8 mouse cellular contexts compared by ENCODE assay signal in genomic region chr6:8509961-8510863, GRCm38 (mm10). TPM values are rescaled to one million over a fixed set of nuclear protein-coding genes. Genes with fewer than 3 reads are reported as not detected.
A peak's percentile ranks its signal among the peaks of the same experiment; 100 is the strongest.
DNase-seq lines count a peak whose midpoint lies in the region; ATAC-seq and TF ChIP-seq lines count a peak whose summit lies in the region.

No protein-coding gene starts in this region.

- H3K9me3 ChIP-seq in hindbrain, embryonic 14.5 days (ENCODE audit: control insufficient read depth, low read length), result no peaks in the 10 kb centered on the region
- no peaks in the 10 kb centered on the region for H3K9me3 ChIP-seq in limb, embryonic 14.5 days (ENCODE audit: control insufficient read depth, low read length)

- no peak for TF ChIP-seq POLR2A in limb, embryonic 14.5 days (IDR thresholded peaks at IDR 0.05; ENCODE audit: borderline replicate concordance, extremely low read depth, insufficient read depth, insufficient read length)
- no peak for TF ChIP-seq POLR2A in myocyte (IDR thresholded peaks at IDR 0.05; ENCODE audit: insufficient read length, low read depth)

- peak overlapping the region; percentile 99 for H3K27ac ChIP-seq in hindbrain, embryonic 14.5 days
- H3K27ac ChIP-seq in limb, embryonic 14.5 days (replicated peaks; ENCODE audit: low read depth, low read length), result peak overlapping the region; percentile 97

- DNase-seq in right cerebral cortex, adult 18-20 months, result peak; percentile 27
- no peak for DNase-seq in right cerebral cortex, postnatal 36 days (ENCODE audit: low spot score in 2 of 2)
- peak; percentile 55 for DNase-seq in cerebellum, adult 8-10 months
- peak; percentile 18 to 30 for DNase-seq in frontal cortex, postnatal 36 days (ENCODE audit: low spot score in 2 of 2)
- peak; percentile 34 for DNase-seq in hindbrain, embryonic 14.5 days (ENCODE audit: low spot score)
- DNase-seq in limb, embryonic 14.5 days (ENCODE audit: low spot score), result no peak
- DNase-seq in thymus, adult 18-20 months, result peak; percentile 37 to 55

- peak overlapping the region; percentile 87 for H3K4me2 ChIP-seq in hindbrain, embryonic 14.5 days (replicated peaks)
- peak overlapping the region; percentile 69 for H3K4me2 ChIP-seq in limb, embryonic 14.5 days (replicated peaks; ENCODE audit: low read depth, low read length, severe bottlenecking)
- peak overlapping the region; percentile 84 for H3K4me2 ChIP-seq in myocyte (ENCODE audit: low read depth)

- peak overlapping the region; percentile 94 for H3K4me3 ChIP-seq in hindbrain, embryonic 14.5 days (replicated peaks; ENCODE audit: low read length)
- peak overlapping the region; percentile 90 for H3K4me3 ChIP-seq in limb, embryonic 14.5 days (replicated peaks; ENCODE audit: low read length)
- H3K4me3 ChIP-seq in myocyte, result peak overlapping the region; percentile 42

- peak overlapping the region; percentile 94 for H3ac ChIP-seq in myocyte (ENCODE audit: control insufficient read depth, insufficient read length)

- H3K4me1 ChIP-seq in hindbrain, embryonic 14.5 days (replicated peaks; ENCODE audit: control insufficient read depth, insufficient read depth, low read length), result peaks cover 25% of the 10 kb centered on the region
- peaks cover 23% of the 10 kb centered on the region for H3K4me1 ChIP-seq in limb, embryonic 14.5 days (ENCODE audit: control insufficient read depth, insufficient read depth, low read length)

- H3K36me3 ChIP-seq in hindbrain, embryonic 14.5 days (replicated peaks; ENCODE audit: control insufficient read depth, insufficient read depth), result no peaks in the 10 kb centered on the region
- H3K36me3 ChIP-seq in limb, embryonic 14.5 days (ENCODE audit: control insufficient read depth, insufficient read depth, low read length), result no peaks in the 10 kb centered on the region
- no peaks in the 10 kb centered on the region for H3K36me3 ChIP-seq in myocyte (ENCODE audit: control insufficient read depth, insufficient read depth)

- H3K27me3 ChIP-seq in hindbrain, embryonic 14.5 days (ENCODE audit: control insufficient read depth, insufficient read depth, low read length), result no peaks in the 10 kb centered on the region
- no peaks in the 10 kb centered on the region for H3K27me3 ChIP-seq in limb, embryonic 14.5 days (ENCODE audit: control insufficient read depth, insufficient read depth, low read length)
- H3K27me3 ChIP-seq in myocyte (ENCODE audit: control insufficient read depth, insufficient read depth, insufficient read length), result no peaks in the 10 kb centered on the region

- H3K9ac ChIP-seq in hindbrain, embryonic 14.5 days, result peak overlapping the region; percentile 96
- H3K9ac ChIP-seq in limb, embryonic 14.5 days (ENCODE audit: low read depth, low read length, severe bottlenecking), result peak overlapping the region; percentile 96

- H3K79me2 ChIP-seq in myocyte (ENCODE audit: control insufficient read depth, insufficient read depth), result peaks cover 7% of the 10 kb centered on the region

- under 1% methylated on average over 37 of the region's 73 CpGs for WGBS in hindbrain, embryonic 14.5 days
- WGBS in limb, embryonic 14.5 days, result 4% methylated on average over 55 of the region's 73 CpGs

- no peak for ATAC-seq in hindbrain, embryonic 14.5 days (ENCODE audit: low FRiP score)
- ATAC-seq in limb, embryonic 14.5 days (ENCODE audit: low FRiP score, low read depth), result peak; percentile 7; the same call in 1 of the 2 replicates

TF ChIP-seq in myocyte, 11 proteins besides CTCF, POLR2A, EP300 and RAD21:
- TF ChIP-seq MYOD1 (IDR thresholded peaks at IDR 0.05; ENCODE audit: control insufficient read depth in 1 of 3, insufficient read length in 2 of 3, low read depth in 2 of 3) (no peak), USF1 (IDR thresholded peaks at IDR 0.05; ENCODE audit: low read depth) (no peak), POLR2AphosphoS2 (IDR thresholded peaks at IDR 0.05; ENCODE audit: insufficient read length, low read depth) (no peak), MAX (IDR thresholded peaks at IDR 0.05; ENCODE audit: low read depth) (no peak), CEBPB (IDR thresholded peaks at IDR 0.05; ENCODE audit: insufficient read depth, poor library complexity, severe bottlenecking) (no peak)

RNA-seq across cellular contexts. Expression of gene Glcci1, which starts 0.8 kb away (rescaled TPM):
- 10.0 and 10.5 TPM in 2 replicates for polyA plus RNA-seq in hindbrain, embryonic 14.5 days (2014; fragmentation: Nextera tagmentation; extraction: Ambion mirVana)
- 11.9 and 17.1 TPM in 2 replicates for polyA plus RNA-seq in limb, embryonic 14.5 days (2012; rRNA removed)
- polyA plus RNA-seq in limb, embryonic 14.5 days (2014; fragmentation: Nextera tagmentation; extraction: Ambion mirVana), result 10.1 and 15.4 TPM in 2 replicates
- polyA plus RNA-seq in myocyte (2012; fragmentation: generic; extraction: Trizol), result 0.84 TPM

Comparison
In these comparisons a context has a peak if more than half of its experiments do, and no peak if none do; other contexts are left out.
1. DNase-seq: peak in right cerebral cortex, adult 18-20 months (single experiment), cerebellum, adult 8-10 months (single experiment), frontal cortex, postnatal 36 days (2 of 2), hindbrain, embryonic 14.5 days (single experiment) and thymus, adult 18-20 months (2 of 2); none in right cerebral cortex, postnatal 36 days (0 of 2) and limb, embryonic 14.5 days (single experiment).
2. H3K4me3 ChIP-seq: peak in every context shown above with its lines; median percentile 94 in hindbrain, embryonic 14.5 days; 90 in limb, embryonic 14.5 days; 42 in myocyte.
3. Peak in every context shown above with its lines, with median percentiles within 50 percentile points of each other: H3K4me2 ChIP-seq.